Mouse (Mus musculus) stomach, embryonic 16.5 days (tissue): Measurements from ENCODE around the gene Slc25a43. TPM values are rescaled to one million over a fixed set of nuclear protein-coding genes. Genes with fewer than 3 reads are reported as not detected.

Experiments
- ATAC-seq: fragments of 200-750 bp; cut with Nextera tagmentation; 2 replicates; pipeline ENCODE4 v1.8.0; 2017; ENCODE audit warnings: moderate number of reproducible peaks, moderate TSS enrichment; ENCODE audit not compliant: insufficient read depth, low FRiP score
- H3K27ac ChIP-seq: fragments of 300-500 bp; sonication (generic); 2 replicates; pipeline ENCODE4 v1.5.1; 2014; ENCODE audit warnings: low read length
- H3K27me3 ChIP-seq: fragments of 300-500 bp; sonication (generic); 2 replicates; pipeline ENCODE4 v1.6.1; 2014; ENCODE audit warnings: low read length, control low read depth, mixed read lengths; ENCODE audit not compliant: control insufficient read depth, insufficient read depth
- H3K36me3 ChIP-seq: fragments of 300-500 bp; sonication (generic); 2 replicates; pipeline ENCODE4 v1.6.1; 2014; ENCODE audit warnings: low read length; ENCODE audit not compliant: control insufficient read depth, insufficient read depth
- H3K4me1 ChIP-seq: fragments of 300-500 bp; sonication (generic); 2 replicates; pipeline ENCODE4 v1.6.1; 2014; ENCODE audit warnings: low read length, control low read depth, mixed read lengths; ENCODE audit not compliant: control insufficient read depth, insufficient read depth
- H3K4me2 ChIP-seq: fragments of 300-500 bp; sonication (generic); 2 replicates; pipeline ENCODE4 v1.6.1; 2014; ENCODE audit warnings: low read depth, low read length, mixed read lengths
- H3K4me3 ChIP-seq: fragments of 300-500 bp; sonication (generic); replicated peaks from 2 replicates; pipeline ENCODE4 v1.5.1; 2014; ENCODE audit warnings: mild to moderate bottlenecking, low read length
- H3K9ac ChIP-seq: fragments of 300-500 bp; sonication (generic); 2 replicates; pipeline ENCODE4 v1.6.1; 2014; ENCODE audit warnings: low read length
- H3K9me3 ChIP-seq: fragments of 300-500 bp; sonication (generic); replicated peaks from 2 replicates; pipeline ENCODE4 v1.6.1; 2016; ENCODE audit warnings: low read length, control low read depth; ENCODE audit not compliant: control insufficient read depth
- WGBS: fragments of 180-500 bp; shearing (Covaris S2); extraction: QIAGEN DNeasy Blood & Tissue Kit; methylation state at CpG from one replicate; pipeline ENCODE4 v1.1.7; 2014; 5-methylcytosine and 5-hydroxymethylcytosine counted together
- polyA plus RNA-seq: library from polyadenylated mRNA; unstranded; fragments of >200 nt; fragmentation: Nextera tagmentation; extraction: Ambion mirVana; gene quantifications from 2 replicates; pipeline ENCODE4 v1.2.1, GENCODE M21; 2015

Gene Slc25a43
- 1.6 and 1.8 TPM in 2 replicates for polyA plus RNA-seq

DNA sequence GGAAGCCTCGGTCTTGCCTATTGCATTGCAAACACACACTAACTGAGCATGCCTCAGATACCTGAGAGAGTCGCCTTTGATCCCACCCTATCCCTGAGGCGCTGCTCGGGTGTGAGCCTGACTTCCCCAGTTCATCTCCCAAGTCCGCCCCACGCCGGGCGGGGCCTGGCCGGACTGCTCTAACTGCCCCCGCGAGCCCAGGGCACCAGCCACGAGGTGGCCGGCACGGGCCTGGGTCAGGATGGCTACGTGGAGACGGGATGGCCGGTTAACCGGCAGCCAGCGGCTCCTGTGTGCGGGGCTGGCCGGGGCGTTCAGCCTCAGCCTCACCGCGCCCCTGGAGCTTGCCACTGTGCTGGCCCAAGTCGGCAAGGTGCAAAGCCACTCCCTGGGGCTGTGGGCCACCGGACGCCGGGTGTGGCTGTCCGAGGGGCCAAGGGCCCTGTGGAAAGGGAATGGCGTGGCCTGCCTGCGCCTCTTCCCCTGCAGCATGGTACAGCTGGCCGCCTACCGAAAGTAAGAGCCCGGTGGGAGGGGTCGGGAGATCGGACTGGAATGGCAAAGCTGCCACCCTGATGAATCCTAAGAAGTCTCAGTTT lies at the start of gene Slc25a43:
Gene Slc25a43 (plus strand): TSS at position 157 of the 599 bp plus-strand sequence.
- no peaks in the 10 kb centered on the region for H3K36me3 ChIP-seq
- WGBS = 12% methylated on average over 36 of the region's 36 CpGs
- ATAC-seq = peak; percentile 37; the same call in 1 of the 2 replicates
- peak within 1 kb of the TSS; percentile 47 for H3K4me3 ChIP-seq
- H3K9ac ChIP-seq = peak within 1 kb of the TSS; percentile 73
- no peaks in the 10 kb centered on the region for H3K27me3 ChIP-seq
- no peaks in the 10 kb centered on the region for H3K9me3 ChIP-seq
- H3K27ac ChIP-seq = no peak within 1 kb of the TSS
- H3K4me2 ChIP-seq = peak within 1 kb of the TSS; percentile 69
- no peaks in the 10 kb centered on the region for H3K4me1 ChIP-seq

DNA sequence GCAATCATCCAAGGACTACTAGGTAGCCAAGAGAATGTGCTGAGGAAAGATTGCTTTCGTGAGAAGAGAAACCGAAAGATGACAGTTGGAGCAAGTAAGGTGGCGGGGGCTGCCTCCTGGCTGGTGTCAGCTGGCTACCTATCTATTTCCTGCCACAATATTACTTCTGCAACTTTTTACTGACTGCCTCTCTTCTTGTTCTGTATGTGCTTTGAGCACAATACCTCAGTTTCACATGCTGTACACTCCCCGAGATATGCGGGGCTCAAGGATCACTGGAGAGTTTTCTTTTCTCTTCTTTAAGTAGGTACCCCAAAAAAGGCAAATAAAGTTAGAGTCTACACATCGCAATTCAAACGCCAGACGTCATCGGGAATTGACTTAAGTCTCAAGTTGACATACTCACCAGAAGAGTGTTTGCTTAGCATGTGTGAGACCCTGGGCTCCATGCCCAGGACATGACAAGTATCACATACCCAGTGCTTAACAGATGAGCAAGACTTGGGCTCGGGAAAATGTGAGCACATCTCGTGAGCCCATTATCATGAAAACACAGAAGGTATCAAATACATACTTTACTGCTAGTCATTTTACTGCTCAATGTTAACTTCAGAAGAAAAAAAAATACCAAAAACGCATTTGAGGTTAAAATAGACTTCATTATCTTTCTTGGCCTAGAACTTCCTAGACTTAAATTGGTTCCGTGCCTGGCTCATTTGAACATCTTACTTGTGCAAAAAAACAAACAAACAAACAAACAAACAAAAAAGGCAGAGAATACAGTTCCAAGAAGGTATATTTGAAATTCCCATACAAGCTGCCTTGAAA lies 3.1 kb upstream of the Slc25a43 start:
- ATAC-seq = no peak
- Histone ChIP-seq H3K36me3 (no peaks in the 10 kb centered on the region), H3K27ac (no peak overlapping the region), H3K9me3 (no peaks in the 10 kb centered on the region), H3K4me1 (no peaks in the 10 kb centered on the region), H3K9ac (no peak overlapping the region), H3K4me3 (no peak overlapping the region), H3K27me3 (no peaks in the 10 kb centered on the region), H3K4me2 (no peak overlapping the region)
- 71% methylated on average over 13 of the region's 13 CpGs for WGBS

GRCm38 (mm10) chrX:36741278-36741677 lies 2.2 kb upstream of the Slc25a43 start:
- H3K4me3 ChIP-seq = no peak overlapping the region
- H3K27me3 ChIP-seq = no peaks in the 10 kb centered on the region
- no peaks in the 10 kb centered on the region for H3K9me3 ChIP-seq
- H3K4me1 ChIP-seq = no peaks in the 10 kb centered on the region
- 26% methylated on average over 6 of the region's 6 CpGs for WGBS
- no peak overlapping the region for H3K27ac ChIP-seq
- no peaks in the 10 kb centered on the region for H3K36me3 ChIP-seq
- H3K9ac ChIP-seq = no peak overlapping the region
- no peak overlapping the region for H3K4me2 ChIP-seq
- ATAC-seq = no peak

- Histone ChIP-seq H3K27me3 (no peaks in the 10 kb centered on the region), H3K36me3 (no peaks in the 10 kb centered on the region), H3K9ac (no peak overlapping the region), H3K9me3 (no peaks in the 10 kb centered on the region), H3K4me3 (no peak overlapping the region), H3K4me1 (no peaks in the 10 kb centered on the region), H3K27ac (no peak overlapping the region), H3K4me2 (no peak overlapping the region)
- 88% methylated on average over 5 of the region's 5 CpGs for WGBS
- ATAC-seq = no peak
Measured at GRCm38 (mm10) chrX:36742744-36743143, 715 bp upstream of the Slc25a43 start.

GRCm38 (mm10) chrX:36744735-36745134 lies 1.3 kb downstream of the Slc25a43 start:
- Histone ChIP-seq H3K4me1 (no peaks in the 10 kb centered on the region), H3K9me3 (no peaks in the 10 kb centered on the region), H3K9ac (no peak overlapping the region), H3K36me3 (no peaks in the 10 kb centered on the region), H3K4me2 (no peak overlapping the region), H3K27ac (no peak overlapping the region), H3K4me3 (no peak overlapping the region), H3K27me3 (no peaks in the 10 kb centered on the region)
- 52% methylated on average over 7 of the region's 7 CpGs for WGBS
- ATAC-seq = 0 out of 2 replicates have a peak, but pooled peaks have one; percentile 44

DNA sequence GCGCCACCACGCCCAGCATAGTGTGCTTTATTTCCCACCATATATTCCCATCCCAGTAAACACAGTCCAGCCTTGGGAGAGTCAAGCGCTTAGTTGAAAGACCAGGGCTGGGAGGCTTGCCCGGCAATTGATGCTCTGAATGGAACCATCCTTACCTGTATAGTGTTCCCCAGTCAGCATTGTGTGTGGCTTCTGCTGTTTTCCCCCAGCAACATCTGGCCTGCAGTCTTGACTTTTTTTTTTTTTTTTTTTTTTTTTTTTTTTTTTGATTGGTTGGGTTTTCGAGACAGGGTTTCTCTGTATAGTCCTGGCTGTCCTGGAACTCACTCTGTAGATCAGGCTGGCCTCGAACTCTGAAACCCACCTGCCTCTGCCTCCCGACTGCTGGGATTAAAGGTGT lies 1.9 kb downstream of the Slc25a43 start:
- 93% methylated on average over 7 of the region's 7 CpGs for WGBS
- Histone ChIP-seq H3K36me3 (no peaks in the 10 kb centered on the region), H3K27me3 (no peaks in the 10 kb centered on the region), H3K4me3 (no peak overlapping the region), H3K4me2 (no peak overlapping the region), H3K4me1 (no peaks in the 10 kb centered on the region), H3K9ac (no peak overlapping the region), H3K27ac (no peak overlapping the region), H3K9me3 (no peaks in the 10 kb centered on the region)
- ATAC-seq = no peak

DNA sequence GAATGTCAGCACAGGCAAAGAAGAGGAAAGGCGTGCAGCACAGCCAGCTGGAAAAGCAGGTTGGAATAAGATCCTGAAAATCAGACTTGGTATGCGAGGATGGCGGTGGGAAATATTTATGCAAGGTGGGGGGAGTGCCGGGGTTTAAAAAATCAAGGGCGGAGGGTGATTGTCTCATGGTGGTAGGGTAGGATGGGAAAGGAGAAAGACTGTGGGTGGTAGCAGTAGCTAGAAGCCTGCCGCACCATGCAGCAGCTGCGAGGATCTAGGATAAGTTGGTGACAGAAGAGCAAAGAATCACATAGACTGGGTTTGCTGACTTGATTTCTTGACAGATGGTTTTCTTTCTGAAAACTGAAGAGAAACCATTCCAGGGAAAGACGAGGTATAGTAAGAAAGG lies 3.3 kb downstream of the Slc25a43 start:
- no peak overlapping the region for H3K4me2 ChIP-seq
- no peaks in the 10 kb centered on the region for H3K36me3 ChIP-seq
- no peaks in the 10 kb centered on the region for H3K27me3 ChIP-seq
- no peak overlapping the region for H3K27ac ChIP-seq
- H3K4me3 ChIP-seq = no peak overlapping the region
- no peak overlapping the region for H3K9ac ChIP-seq
- no peaks in the 10 kb centered on the region for H3K9me3 ChIP-seq
- WGBS = 75% methylated on average over 8 of the region's 8 CpGs
- H3K4me1 ChIP-seq = no peaks in the 10 kb centered on the region
- no peak for ATAC-seq

GRCm38 (mm10) chrX:36748573-36748972 lies 5.1 kb downstream of the Slc25a43 start:
- Histone ChIP-seq H3K4me2 (no peak overlapping the region), H3K4me3 (no peak overlapping the region), H3K9ac (no peak overlapping the region), H3K27ac (no peak overlapping the region), H3K9me3 (no peaks in the 10 kb centered on the region), H3K27me3 (no peaks in the 10 kb centered on the region), H3K4me1 (no peaks in the 10 kb centered on the region), H3K36me3 (no peaks in the 10 kb centered on the region)
- WGBS = 55% methylated on average over 3 of the region's 3 CpGs
- ATAC-seq = no peak

DNA sequence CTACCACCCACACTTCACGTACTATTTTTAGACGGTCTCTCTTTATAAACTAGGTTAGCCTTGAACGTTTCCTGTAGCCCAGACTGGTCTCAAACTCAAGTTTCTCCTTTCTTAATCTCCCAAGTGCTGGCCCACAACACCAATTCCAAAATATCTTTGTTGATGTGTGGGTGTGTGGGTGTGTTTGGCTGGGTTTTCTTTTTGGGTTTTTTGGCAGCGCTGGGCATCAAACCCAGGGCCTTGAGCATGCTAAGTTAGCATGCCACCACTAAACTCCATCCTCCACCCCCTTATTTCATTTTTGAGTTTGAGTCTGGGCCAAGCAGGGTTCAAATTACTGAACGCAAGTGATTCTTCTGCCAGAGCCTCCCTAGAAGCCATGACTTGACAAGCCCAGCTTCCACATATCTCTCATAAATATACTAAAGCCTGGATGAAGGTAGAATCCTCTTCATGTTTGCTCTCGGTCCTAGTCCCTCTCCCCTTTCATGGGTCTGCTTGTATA lies 5.9 kb downstream of the Slc25a43 start:
- ATAC-seq = no peak
- Histone ChIP-seq H3K27ac (no peak overlapping the region), H3K4me2 (no peak overlapping the region), H3K4me1 (no peaks in the 10 kb centered on the region), H3K4me3 (no peak overlapping the region), H3K9me3 (no peaks in the 10 kb centered on the region), H3K36me3 (no peaks in the 10 kb centered on the region), H3K27me3 (no peaks in the 10 kb centered on the region), H3K9ac (no peak overlapping the region)
- WGBS = 61% methylated on average over 6 of the region's 6 CpGs
